Mouse (Mus musculus): Measurements from ENCODE around the gene Rpe65.

Rpe65 gene

GRCm38 (mm10) chr3:159598875-159599274 lies at the start of gene Rpe65:
TSS of gene Rpe65 (plus strand) at chr3:159599175.
- no peak for DNase-seq

DNA sequence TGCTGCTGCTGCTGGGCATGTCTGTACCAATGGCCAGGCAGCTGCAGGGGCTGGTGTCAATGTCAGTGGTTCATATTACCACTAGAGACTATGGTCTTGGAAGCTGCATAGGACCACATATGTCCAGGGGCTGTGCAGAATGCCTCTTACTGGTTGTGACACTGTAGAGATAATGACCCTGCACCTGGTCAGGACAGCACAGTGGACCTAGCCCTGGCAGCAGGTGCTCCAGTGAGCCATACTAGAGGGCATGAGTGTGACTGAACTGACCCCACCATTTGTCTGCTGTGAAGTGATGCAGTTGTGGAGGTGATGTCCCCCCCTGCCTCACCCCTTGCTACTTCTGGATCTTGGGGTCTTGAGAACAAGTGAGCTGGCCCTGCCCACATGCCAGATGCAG lies 48.8 kb upstream of the Rpe65 start:
- DNase-seq, result no peak

- no peak for DNase-seq
Measured at GRCm38 (mm10) chr3:159614977-159615376, 16.0 kb downstream of the Rpe65 start.

DNA sequence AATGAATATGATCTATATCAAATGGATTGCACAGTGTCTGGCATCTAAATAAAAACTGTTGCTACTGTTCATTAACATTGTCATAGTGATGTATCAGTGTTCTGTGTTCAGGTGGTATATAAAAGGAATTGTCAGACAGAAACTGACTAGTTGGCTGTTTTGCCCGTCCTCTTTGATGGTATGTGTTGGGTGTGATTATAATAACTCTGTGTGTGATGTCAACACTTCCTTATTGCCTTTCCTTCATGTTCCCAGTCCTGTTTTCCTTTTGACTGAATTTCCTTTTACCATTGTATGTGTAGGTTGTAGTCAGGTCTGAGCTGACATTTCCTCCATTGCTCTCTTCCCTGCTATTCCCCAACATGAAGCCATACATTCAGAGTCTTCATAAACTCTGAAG lies 22.1 kb downstream of the Rpe65 start:
- no peak for DNase-seq

- DNase-seq, result no peak
Measured at GRCm38 (mm10) chr3:159624010-159624409, 25.0 kb downstream of the Rpe65 start.

- DNase-seq, result no peak
Measured at GRCm38 (mm10) chr3:159660741-159661140, 61.8 kb downstream of the Rpe65 start.

DNA sequence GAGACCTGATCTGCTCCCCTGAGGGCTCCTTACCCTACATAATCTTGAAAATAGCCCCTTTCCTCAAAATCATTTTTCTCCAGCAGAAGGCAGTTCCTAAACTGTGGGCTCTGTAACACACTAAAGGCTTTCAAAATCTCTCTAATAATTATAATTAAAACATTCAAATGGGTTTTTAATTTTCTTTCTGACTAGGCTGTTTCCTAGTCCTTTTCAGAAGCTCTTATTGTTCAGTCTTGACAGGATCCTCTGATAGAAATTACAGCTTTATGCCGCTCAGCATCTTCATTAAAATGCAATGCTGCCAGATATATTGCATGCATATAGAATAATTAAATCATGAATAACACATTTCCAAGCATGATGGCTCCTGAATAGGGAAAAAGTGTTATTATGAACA lies 64.4 kb downstream of the Rpe65 start:
- no peak for DNase-seq
